Comparison of ENCODE assay signal across 9 mouse cellular contexts in genomic region chr17:50006721-50007351, GRCm38 (mm10).
DNase-seq lines count a peak whose midpoint lies in the region; ATAC-seq and TF ChIP-seq lines count a peak whose summit lies in the region.
"Had no signal": no experiment of that assay in that cellular context is flagged by ENCODE, and none has a peak within 500 bp of the region (broad histone marks: within the 10 kb centered on the region; RNA-seq: fewer than 3 reads in every experiment).

No protein-coding gene starts in this region.

- H3K36me3 ChIP-seq in heart, embryonic 12.5 days: peaks cover 9% of the 10 kb centered on the region; the same call in 1 of the 2 replicates
- no peaks in the 10 kb centered on the region for H3K36me3 ChIP-seq in hindbrain, embryonic 11.5 days (ENCODE audit: control insufficient read depth, insufficient read depth, low read length)
- H3K36me3 ChIP-seq in neural tube, embryonic 13.5 days: no peaks in the 10 kb centered on the region
- H3K36me3 ChIP-seq in intestine, postnatal 0 days (ENCODE audit: control insufficient read depth, insufficient read depth): no peaks in the 10 kb centered on the region

- no peaks in the 10 kb centered on the region for H3K27me3 ChIP-seq in heart, embryonic 12.5 days (replicated peaks)
- no peaks in the 10 kb centered on the region; the same call in 1 of the 2 replicates for H3K27me3 ChIP-seq in hindbrain, embryonic 11.5 days (ENCODE audit: control insufficient read depth, insufficient read depth, low read length)
- H3K27me3 ChIP-seq in neural tube, embryonic 13.5 days: no peaks in the 10 kb centered on the region
- H3K27me3 ChIP-seq in intestine, postnatal 0 days (replicated peaks; ENCODE audit: control insufficient read depth, insufficient read depth, low read length): no peaks in the 10 kb centered on the region
- H3K27me3 ChIP-seq: megakaryocyte, embryonic 14.5 days had no signal

- peak overlapping the region; percentile 63 for H3K27ac ChIP-seq in heart, embryonic 12.5 days (ENCODE audit: poor library complexity, severe bottlenecking)
- peak overlapping the region; percentile 77; the same call in 1 of the 2 replicates for H3K27ac ChIP-seq in cortical plate, adult 2 months (ENCODE audit: insufficient read depth, low read length)
- H3K27ac ChIP-seq in hindbrain, embryonic 11.5 days (ENCODE audit: low read depth, low read length): peak overlapping the region; percentile 81
- H3K27ac ChIP-seq in neural tube, embryonic 13.5 days (replicated peaks): peak overlapping the region; percentile 71
- H3K27ac ChIP-seq in intestine, postnatal 0 days (ENCODE audit: low read depth, low read length): no peak overlapping the region

- H3K4me1 ChIP-seq in heart, embryonic 12.5 days (replicated peaks): peaks cover 29% of the 10 kb centered on the region
- H3K4me1 ChIP-seq in cortical plate, adult 2 months (ENCODE audit: control insufficient read depth, insufficient read depth, low read length): peaks cover 1% of the 10 kb centered on the region; the same call in 1 of the 2 replicates
- H3K4me1 ChIP-seq in hindbrain, embryonic 11.5 days (replicated peaks; ENCODE audit: control insufficient read depth, insufficient read depth, low read length): peaks cover 9% of the 10 kb centered on the region; the same call in 1 of the 2 replicates
- peaks cover 31% of the 10 kb centered on the region for H3K4me1 ChIP-seq in neural tube, embryonic 13.5 days (replicated peaks)
- no peaks in the 10 kb centered on the region for H3K4me1 ChIP-seq in intestine, postnatal 0 days (replicated peaks; ENCODE audit: control insufficient read depth, insufficient read depth, low read length)
- H3K4me1 ChIP-seq: megakaryocyte, embryonic 14.5 days had no signal

- WGBS in heart, embryonic 12.5 days: 12% methylated on average over 9 of the region's 9 CpGs
- 2% methylated on average over 9 of the region's 9 CpGs for WGBS in hindbrain, embryonic 11.5 days
- 7% methylated on average over 9 of the region's 9 CpGs for WGBS in neural tube, embryonic 13.5 days
- WGBS in intestine, postnatal 0 days: 40% methylated on average over 9 of the region's 9 CpGs

- H3K9ac ChIP-seq in heart, embryonic 12.5 days: no peak overlapping the region
- peak overlapping the region; percentile 17; the same call in 1 of the 2 replicates for H3K9ac ChIP-seq in hindbrain, embryonic 11.5 days (ENCODE audit: low read depth, low read length)
- peak overlapping the region; percentile 14; the same call in 1 of the 2 replicates for H3K9ac ChIP-seq in neural tube, embryonic 13.5 days
- no peak overlapping the region for H3K9ac ChIP-seq in intestine, postnatal 0 days (ENCODE audit: low read depth, low read length)

- peak overlapping the region; percentile 35 for H3K4me2 ChIP-seq in heart, embryonic 12.5 days
- peak overlapping the region; percentile 15 for H3K4me2 ChIP-seq in hindbrain, embryonic 11.5 days (replicated peaks; ENCODE audit: low read depth, low read length)
- peak overlapping the region; percentile 7; the same call in 1 of the 2 replicates for H3K4me2 ChIP-seq in neural tube, embryonic 13.5 days
- no peak overlapping the region for H3K4me2 ChIP-seq in intestine, postnatal 0 days (replicated peaks; ENCODE audit: low read depth)

- ATAC-seq in heart, embryonic 12.5 days (ENCODE audit: insufficient number of reproducible peaks, low FRiP score): peak; percentile 79
- peak; percentile 93 for ATAC-seq in hindbrain, embryonic 11.5 days (ENCODE audit: low FRiP score)
- peak; percentile 81 for ATAC-seq in neural tube, embryonic 13.5 days (ENCODE audit: low read depth)
- ATAC-seq in intestine, postnatal 0 days: no peak

- no peak overlapping the region for H3K4me3 ChIP-seq in heart, embryonic 12.5 days
- H3K4me3 ChIP-seq in cortical plate, adult 2 months (ENCODE audit: insufficient read depth, low read length): no peak overlapping the region
- no peak overlapping the region for H3K4me3 ChIP-seq in hindbrain, embryonic 11.5 days (ENCODE audit: low read depth, low read length)
- no peak overlapping the region for H3K4me3 ChIP-seq in neural tube, embryonic 13.5 days
- no peak overlapping the region for H3K4me3 ChIP-seq in intestine, postnatal 0 days (ENCODE audit: low read depth, low read length)
- H3K4me3 ChIP-seq: megakaryocyte, embryonic 14.5 days had no signal

- DNase-seq in heart, adult 11 months: no peak
- DNase-seq in ES-CJ7 (ENCODE audit: low read depth, low spot score) (peak; percentile 68), MN1 (ENCODE audit: low spot score) (no peak)
- peak; percentile 75 for DNase-seq in hindbrain, embryonic 11.5 days (ENCODE audit: low spot score)

- no peak for TF ChIP-seq POLR2A in cortical plate, adult 2 months (IDR thresholded peaks at IDR 0.05; ENCODE audit: extremely low read depth, insufficient read depth, low read length)

- no peak for TF ChIP-seq CTCF in cortical plate, adult 2 months (IDR thresholded peaks at IDR 0.05; ENCODE audit: extremely low read depth, insufficient read depth, low read length)
- TF ChIP-seq CTCF in intestine, postnatal 0 days (IDR thresholded peaks at IDR 0.05; ENCODE audit: low read depth): no peak

- H3K9me3 ChIP-seq in heart, embryonic 12.5 days (replicated peaks): peaks cover 3% of the 10 kb centered on the region; the same call in 1 of the 2 replicates
- H3K9me3 ChIP-seq in hindbrain, embryonic 11.5 days (ENCODE audit: control insufficient read depth, low read length): no peaks in the 10 kb centered on the region
- H3K9me3 ChIP-seq in neural tube, embryonic 13.5 days: no peaks in the 10 kb centered on the region
- no peaks in the 10 kb centered on the region for H3K9me3 ChIP-seq in intestine, postnatal 0 days (ENCODE audit: control insufficient read depth)

Comparison
In these comparisons a context has a peak if more than half of its experiments do, and no peak if none do; other contexts are left out.
1. H3K9ac ChIP-seq: peak in hindbrain, embryonic 11.5 days (single experiment) and neural tube, embryonic 13.5 days (single experiment); none in heart, embryonic 12.5 days (single experiment) and intestine, postnatal 0 days (single experiment).
2. DNase-seq: peak in ES-CJ7 (single experiment) and hindbrain, embryonic 11.5 days (single experiment); none in heart, adult 11 months (single experiment) and MN1 (single experiment).